Mouse (Mus musculus) kidney, adult 2 months (tissue): Measurements from ENCODE around the gene Hinfp.

Source experiments
- CTCF ChIP-seq: fragments of 200-500 bp; conservative IDR thresholded peaks from 2 replicates; pipeline ENCODE4 v1.5.1; 2011; ENCODE audit warnings: low read depth, mild to moderate bottlenecking, control low read depth, low read length, moderate library complexity, mixed read lengths; ENCODE audit not compliant: insufficient read depth, insufficient read length
- POLR2A ChIP-seq: fragments of 200-500 bp; IDR thresholded peaks from one replicate; pipeline ENCODE4 v1.6.1; 2011; ENCODE audit warnings: low read depth, low read length, control low read depth

DNA sequence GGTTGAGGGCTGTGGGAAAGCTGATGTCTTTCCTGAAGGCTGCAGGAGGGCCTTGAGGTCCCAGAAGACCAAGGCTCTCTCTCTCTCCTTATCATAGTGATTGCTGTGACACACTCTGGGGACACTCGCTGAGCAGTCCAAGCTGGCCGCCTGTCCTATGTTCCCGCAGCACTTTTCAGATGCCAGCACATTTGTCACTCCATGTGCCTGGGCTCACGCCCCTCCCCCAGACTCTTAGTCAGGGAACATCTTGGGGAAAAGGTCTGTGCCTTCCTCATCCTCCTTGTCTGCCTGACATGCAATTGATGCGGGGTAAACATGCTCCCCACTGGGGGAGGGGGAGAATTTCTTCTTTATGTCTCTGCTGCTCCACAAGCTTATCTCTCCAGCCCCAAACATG is 22.3 kb downstream of the Hinfp start:
- TF ChIP-seq CTCF (no peak), POLR2A (no peak)
